11 mouse cellular contexts compared by ENCODE assay signal in the genomic region with DNA sequence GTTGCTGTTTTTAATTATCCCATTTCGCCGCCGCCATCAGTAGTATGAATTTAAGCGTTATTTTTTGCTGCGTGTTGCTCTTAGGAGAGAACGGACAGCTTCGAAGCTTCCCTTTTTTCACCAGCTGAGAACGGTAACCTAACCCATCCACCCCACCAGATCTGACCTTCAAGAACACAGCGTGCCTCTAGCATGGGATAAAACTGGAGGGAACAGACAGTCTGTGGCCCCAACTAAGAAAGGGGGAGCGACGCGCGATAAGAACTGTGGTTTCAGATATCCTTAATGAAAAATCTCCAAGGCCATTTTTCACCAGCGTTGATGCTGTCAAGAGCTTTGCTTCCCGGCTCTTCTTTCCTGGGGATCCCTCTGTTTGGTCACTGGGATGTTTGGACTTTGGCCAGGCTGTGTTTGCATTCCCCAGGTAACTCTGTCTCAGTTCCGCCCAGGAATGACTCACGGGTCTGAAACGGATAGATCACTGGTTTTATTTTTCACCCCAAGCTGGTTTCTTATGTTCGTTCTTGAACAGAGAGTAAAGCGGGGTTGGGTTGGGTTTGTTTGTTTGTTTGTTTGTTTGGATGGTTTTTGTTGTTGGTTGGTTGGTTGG.
DNase-seq lines count a peak whose midpoint lies in the region; ATAC-seq and TF ChIP-seq lines count a peak whose summit lies in the region.
"Had no signal": no experiment of that assay in that cellular context is flagged by ENCODE, and none has a peak within 500 bp of the region (broad histone marks: within the 10 kb centered on the region; RNA-seq: fewer than 3 reads in every experiment).

No protein-coding gene starts in this region.

- peak overlapping the region; percentile 70 for H3K27ac ChIP-seq in intestine, embryonic 14.5 days (ENCODE audit: low read depth)
- H3K27ac ChIP-seq in limb, embryonic 12.5 days: no peak overlapping the region; the same call in 1 of the 2 replicates
- no peak overlapping the region for H3K27ac ChIP-seq in neural tube, embryonic 15.5 days (replicated peaks)
- H3K27ac ChIP-seq in midbrain, embryonic 14.5 days (replicated peaks; ENCODE audit: low read depth, low read length): no peak overlapping the region
- H3K27ac ChIP-seq in layer of hippocampus, adult 2 months: no peak overlapping the region
- H3K27ac ChIP-seq: embryonic facial prominence, embryonic 15.5 days had no signal

- H3K27me3 ChIP-seq in intestine, embryonic 14.5 days (replicated peaks; ENCODE audit: control insufficient read depth, insufficient read depth, low read length): no peaks in the 10 kb centered on the region
- H3K27me3 ChIP-seq in limb, embryonic 12.5 days: no peaks in the 10 kb centered on the region
- no peaks in the 10 kb centered on the region for H3K27me3 ChIP-seq in neural tube, embryonic 15.5 days (replicated peaks)
- no peaks in the 10 kb centered on the region for H3K27me3 ChIP-seq in midbrain, embryonic 14.5 days (ENCODE audit: control insufficient read depth, insufficient read depth, low read length)
- H3K27me3 ChIP-seq: embryonic facial prominence, embryonic 15.5 days had no signal

- H3K9me3 ChIP-seq in intestine, embryonic 14.5 days (ENCODE audit: control insufficient read depth, low read length): 0 out of 2 replicates have a peak, but pooled peaks cover 2% of the 10 kb centered on the region
- peaks cover 9% of the 10 kb centered on the region; the same call in 1 of the 2 replicates for H3K9me3 ChIP-seq in limb, embryonic 12.5 days
- no peaks in the 10 kb centered on the region for H3K9me3 ChIP-seq in neural tube, embryonic 15.5 days (replicated peaks)
- no peaks in the 10 kb centered on the region for H3K9me3 ChIP-seq in midbrain, embryonic 14.5 days (ENCODE audit: control insufficient read depth, low read length)
- H3K9me3 ChIP-seq: embryonic facial prominence, embryonic 15.5 days had no signal

- no peak for TF ChIP-seq CTCF in layer of hippocampus, adult 2 months (conservative IDR thresholded peaks at IDR 0.05)

- no peaks in the 10 kb centered on the region for H3K36me3 ChIP-seq in intestine, embryonic 14.5 days (ENCODE audit: control insufficient read depth, insufficient read depth, low read length)
- H3K36me3 ChIP-seq in limb, embryonic 12.5 days: no peaks in the 10 kb centered on the region
- no peaks in the 10 kb centered on the region for H3K36me3 ChIP-seq in neural tube, embryonic 15.5 days
- no peaks in the 10 kb centered on the region for H3K36me3 ChIP-seq in midbrain, embryonic 14.5 days (ENCODE audit: control insufficient read depth, insufficient read depth, low read length)
- H3K36me3 ChIP-seq: embryonic facial prominence, embryonic 15.5 days had no signal

- ATAC-seq in intestine, embryonic 14.5 days (replicated peaks; ENCODE audit: low FRiP score, low TSS enrichment, low read depth): peak; percentile 91
- ATAC-seq in limb, embryonic 12.5 days (ENCODE audit: insufficient number of reproducible peaks, insufficient read depth, low FRiP score, low TSS enrichment, low read depth): no peak
- ATAC-seq in neural tube, embryonic 15.5 days (ENCODE audit: low FRiP score): no peak
- ATAC-seq in midbrain, embryonic 14.5 days (ENCODE audit: low FRiP score, low TSS enrichment): no peak

- peak; percentile 27 for DNase-seq in kidney, adult 18-20 months
- no peak for DNase-seq in kidney, adult 11 months
- peak; percentile 63 for DNase-seq in intestine, embryonic 14.5 days (ENCODE audit: low spot score)
- DNase-seq in midbrain, embryonic 14.5 days: no peak
- DNase-seq in T-cell, adult 2 months (ENCODE audit: low spot score): no peak
- DNase-seq in layer of hippocampus, adult 2 months (ENCODE audit: low spot score in 2 of 2): no peak
- DNase-seq: adrenal gland, postnatal 36 days had no signal

- H3K4me2 ChIP-seq in intestine, embryonic 14.5 days (ENCODE audit: low read length): peak overlapping the region; percentile 28
- H3K4me2 ChIP-seq in limb, embryonic 12.5 days: peak overlapping the region; percentile 50
- H3K4me2 ChIP-seq in neural tube, embryonic 15.5 days: peak overlapping the region; percentile 44
- H3K4me2 ChIP-seq in midbrain, embryonic 14.5 days (ENCODE audit: low read length): no peak overlapping the region
- H3K4me2 ChIP-seq: embryonic facial prominence, embryonic 15.5 days had no signal

- no peak overlapping the region for H3K9ac ChIP-seq in intestine, embryonic 14.5 days (ENCODE audit: low read length)
- H3K9ac ChIP-seq in limb, embryonic 12.5 days (replicated peaks): no peak overlapping the region
- no peak overlapping the region for H3K9ac ChIP-seq in neural tube, embryonic 15.5 days (replicated peaks)
- H3K9ac ChIP-seq in midbrain, embryonic 14.5 days (replicated peaks; ENCODE audit: low read length): no peak overlapping the region
- H3K9ac ChIP-seq: embryonic facial prominence, embryonic 15.5 days had no signal

- H3K4me3 ChIP-seq in intestine, embryonic 14.5 days (ENCODE audit: low read depth, low read length): no peak overlapping the region
- no peak overlapping the region for H3K4me3 ChIP-seq in limb, embryonic 12.5 days (replicated peaks)
- no peak overlapping the region for H3K4me3 ChIP-seq in neural tube, embryonic 15.5 days (replicated peaks)
- H3K4me3 ChIP-seq in midbrain, embryonic 14.5 days (replicated peaks; ENCODE audit: low read depth, low read length): no peak overlapping the region
- H3K4me3 ChIP-seq in layer of hippocampus, adult 2 months: no peak overlapping the region
- H3K4me3 ChIP-seq: embryonic facial prominence, embryonic 15.5 days; myocyte had no signal

- WGBS in intestine, embryonic 14.5 days: 54% methylated on average over 20 of the region's 20 CpGs
- WGBS in limb, embryonic 12.5 days: 37% methylated on average over 20 of the region's 20 CpGs
- whole genome bisulfite sequencing in neural tube, embryonic 15.5 days: 79% methylated on average over 20 of the region's 20 CpGs
- WGBS in midbrain, embryonic 14.5 days: 95% methylated on average over 20 of the region's 20 CpGs

- H3K4me1 ChIP-seq in intestine, embryonic 14.5 days (replicated peaks; ENCODE audit: control insufficient read depth, insufficient read depth, low read length): 0 out of 2 replicates have a peak, but pooled peaks cover 2% of the 10 kb centered on the region
- peaks cover 14% of the 10 kb centered on the region; the same call in 1 of the 2 replicates for H3K4me1 ChIP-seq in limb, embryonic 12.5 days (replicated peaks)
- peaks cover 8% of the 10 kb centered on the region; the same call in 1 of the 2 replicates for H3K4me1 ChIP-seq in neural tube, embryonic 15.5 days
- no peaks in the 10 kb centered on the region for H3K4me1 ChIP-seq in midbrain, embryonic 14.5 days (ENCODE audit: control insufficient read depth, insufficient read depth, low read length)

Comparison
In these comparisons a context has a peak if more than half of its experiments do, and no peak if none do; other contexts are left out.
1. DNase-seq: peak in kidney, adult 18-20 months (single experiment) and intestine, embryonic 14.5 days (single experiment); none in kidney, adult 11 months (single experiment), midbrain, embryonic 14.5 days (single experiment), T-cell, adult 2 months (single experiment) and layer of hippocampus, adult 2 months (0 of 2).